Mouse (Mus musculus) liver, embryonic 14.5 days (tissue): ENCODE measurements around the gene Gab2. TPM values are rescaled to one million over a fixed set of nuclear protein-coding genes. Genes with fewer than 3 reads are reported as not detected.

ENCODE experiments used
- ATAC-seq: fragments of 200-750 bp; cut with Nextera tagmentation; 2 replicates; pipeline ENCODE4 v1.8.0; 2017; ENCODE audit warnings: moderate number of reproducible peaks, mild to moderate bottlenecking, moderate library complexity; ENCODE audit not compliant: insufficient read depth
- DNase-seq, 3 experiments: peaks; one replicate each; pipeline ENCODE4 v3.0.0-alpha.2; 2012 to 2013; ENCODE audit warnings: low read depth in 3 of 3, low spot score in 3 of 3
- H3K27ac ChIP-seq: fragments of 300-500 bp; sonication (generic); 2 replicates; pipeline ENCODE4 v1.5.1; 2014; ENCODE audit warnings: moderate library complexity, mild to moderate bottlenecking, control low read depth, inconsistent platforms
- H3K27me3 ChIP-seq: fragments of 300-500 bp; sonication (generic); 2 replicates; pipeline ENCODE4 v1.6.1; 2014; ENCODE audit warnings: mild to moderate bottlenecking, low read length, moderate library complexity; ENCODE audit not compliant: control insufficient read depth, insufficient read depth
- H3K36me3 ChIP-seq: fragments of 300-500 bp; sonication (generic); replicated peaks from 2 replicates; pipeline ENCODE4 v1.6.1; 2014; ENCODE audit warnings: low read depth; ENCODE audit not compliant: control insufficient read depth, insufficient read depth
- H3K4me1 ChIP-seq, 2 experiments: fragments of 200-500 bp in 1 of 2; fragments of 300-500 bp in 1 of 2; sonication (generic) in 1 of 2; replicated peaks; 2 replicates each; pipeline ENCODE4 v1.6.1; 2012 to 2014; ENCODE audit warnings: antibody characterized with exemption in 1 of 2, inconsistent platforms in 1 of 2, low read length in 1 of 2; ENCODE audit not compliant: control insufficient read depth in 2 of 2, insufficient read depth in 2 of 2
- H3K4me2 ChIP-seq: fragments of 300-500 bp; sonication (generic); 2 replicates; pipeline ENCODE4 v1.6.1; 2014; ENCODE audit warnings: low read depth, mild to moderate bottlenecking, control low read depth, moderate library complexity
- H3K4me3 ChIP-seq, 2 experiments: fragments of 200-500 bp in 1 of 2; fragments of 300-500 bp in 1 of 2; sonication (generic) in 1 of 2; 2 replicates each; pipeline ENCODE4 v1.5.1; 2012 to 2014; ENCODE audit warnings: low read depth in 2 of 2, low read length in 2 of 2, mild to moderate bottlenecking in 2 of 2, control low read depth in 1 of 2, inconsistent platforms in 1 of 2, moderate library complexity in 1 of 2; ENCODE audit not compliant: insufficient read depth in 1 of 2
- H3K9ac ChIP-seq: fragments of 300-500 bp; sonication (generic); replicated peaks from 2 replicates; pipeline ENCODE4 v1.6.1; 2014; ENCODE audit warnings: mild to moderate bottlenecking, control low read depth, moderate library complexity
- H3K9me3 ChIP-seq: fragments of 300-500 bp; sonication (generic); 2 replicates; pipeline ENCODE4 v1.6.1; 2016; ENCODE audit warnings: low read length, mixed read lengths; ENCODE audit not compliant: control insufficient read depth
- CTCF ChIP-seq: IDR thresholded peaks from 2 replicates; pipeline ENCODE4 v1.5.1; 2016; ENCODE audit warnings: antibody characterized with exemption, low read depth, control low read depth
- EP300 ChIP-seq: IDR thresholded peaks from 2 replicates; pipeline ENCODE4 v1.6.1; 2016; ENCODE audit warnings: antibody characterized with exemption, low read depth
- WGBS: fragments of 180-500 bp; shearing (Covaris S2); extraction: QIAGEN DNeasy Blood & Tissue Kit; methylation state at CpG from one replicate; pipeline ENCODE4 v1.1.7; 2014; ENCODE audit not compliant: insufficient replicate concordance; 5-methylcytosine and 5-hydroxymethylcytosine counted together
- polyA plus RNA-seq, 2 experiments: library from polyadenylated mRNA; depleted of rRNA in 1 of 2; stranded (reverse) in 1 of 2; unstranded in 1 of 2; fragments of >200 nt; fragmentation: Nextera tagmentation in 1 of 2; extraction: Ambion mirVana in 1 of 2; gene quantifications; 2 replicates each; pipeline versions ENCODE4 v1.2.1 to v1.2.3; 2012 to 2014

Gab2 gene
- polyA plus RNA-seq, 2 experiments: 1.9 to 2.4 TPM

GRCm38 (mm10) chr7:97347464-97347863, 266.1 kb downstream of the Gab2 start:
- ATAC-seq (no peak), DNase-seq (no peak)
- no peak overlapping the region for H3K4me3 ChIP-seq

GRCm38 (mm10) chr7:97348318-97348717, 266.9 kb downstream of the Gab2 start:
- Histone ChIP-seq H3K4me3 (no peak overlapping the region), H3K4me1 (peaks cover 2 to 9% of the 10 kb centered on the region in 2 experiments; a peak in 3 of 4 replicates), H3K4me2 (no peak overlapping the region), H3K9ac (no peak overlapping the region), H3K27me3 (no peaks in the 10 kb centered on the region), H3K36me3 (no peaks in the 10 kb centered on the region), H3K9me3 (no peaks in the 10 kb centered on the region), H3K27ac (no peak overlapping the region)
- TF ChIP-seq EP300: no peak
- no peak for ATAC-seq
- no peak for DNase-seq
- WGBS: 79% methylated on average over 3 of the region's 3 CpGs

More at GRCm38 (mm10) chr7:97347464-97347863, 266.1 kb downstream of the Gab2 start:
- H3K4me2 ChIP-seq: no peak overlapping the region
- TF ChIP-seq EP300: no peak
- no peak for TF ChIP-seq CTCF
- H3K9me3 ChIP-seq: no peaks in the 10 kb centered on the region
- H3K36me3 ChIP-seq: no peaks in the 10 kb centered on the region
- H3K9ac ChIP-seq: no peak overlapping the region
- H3K27me3 ChIP-seq: no peaks in the 10 kb centered on the region
- H3K27ac ChIP-seq: no peak overlapping the region
- H3K4me1 ChIP-seq: peaks cover 2 to 9% of the 10 kb centered on the region in 2 experiments; a peak in 3 of 4 replicates
- 85% methylated on average over 15 of the region's 15 CpGs for WGBS

- Histone ChIP-seq H3K4me2 (no peak overlapping the region), H3K9me3 (no peaks in the 10 kb centered on the region), H3K9ac (no peak overlapping the region), H3K27me3 (no peaks in the 10 kb centered on the region), H3K4me1 (peaks cover 2 to 9% of the 10 kb centered on the region in 2 experiments; a peak in 3 of 4 replicates), H3K27ac (no peak overlapping the region), H3K4me3 (no peak overlapping the region), H3K36me3 (no peaks in the 10 kb centered on the region)
- TF ChIP-seq EP300 (no peak), CTCF (no peak)
- ATAC-seq (no peak), DNase-seq (no peak)
- WGBS: 57% methylated on average over 5 of the region's 5 CpGs
Observed at GRCm38 (mm10) chr7:97348836-97349235, 267.4 kb downstream of the Gab2 start.

- Histone ChIP-seq H3K9ac (no peak overlapping the region), H3K27ac (no peak overlapping the region), H3K4me3 (no peak overlapping the region), H3K4me2 (no peak overlapping the region), H3K36me3 (no peaks in the 10 kb centered on the region), H3K4me1 (peaks cover 2 to 9% of the 10 kb centered on the region in 2 experiments; a peak in 3 of 4 replicates), H3K27me3 (no peaks in the 10 kb centered on the region), H3K9me3 (no peaks in the 10 kb centered on the region)
- DNase-seq (no peak), ATAC-seq (no peak)
- no peak for TF ChIP-seq CTCF
- TF ChIP-seq EP300: no peak
- WGBS: 73% methylated on average over 6 of the region's 6 CpGs
Observed at GRCm38 (mm10) chr7:97349438-97349837, 268.1 kb downstream of the Gab2 start.

GRCm38 (mm10) chr7:97350891-97351290, 269.5 kb downstream of the Gab2 start:
- TF ChIP-seq CTCF (no peak), EP300 (no peak)

More at GRCm38 (mm10) chr7:97350891-97351290, 269.5 kb downstream of the Gab2 start:
- H3K9ac ChIP-seq: no peak overlapping the region
- H3K36me3 ChIP-seq: no peaks in the 10 kb centered on the region
- no peaks in the 10 kb centered on the region for H3K27me3 ChIP-seq
- 66% methylated on average over 5 of the region's 5 CpGs for WGBS
- ATAC-seq: no peak
- H3K27ac ChIP-seq: no peak overlapping the region
- no peaks in the 10 kb centered on the region for H3K9me3 ChIP-seq
- H3K4me3 ChIP-seq: no peak overlapping the region
- no peak for DNase-seq
- H3K4me2 ChIP-seq: no peak overlapping the region
- peaks cover 2 to 8% of the 10 kb centered on the region in 2 experiments; a peak in 3 of 4 replicates for H3K4me1 ChIP-seq
